Mouse (Mus musculus) layer of hippocampus, postnatal 14 days (tissue): ENCODE results near the gene Gm815. TPM values are rescaled to one million over a fixed set of nuclear protein-coding genes. Genes with fewer than 3 reads are reported as not detected.

Source experiments
- DNase-seq, 2 experiments: peaks; one replicate each; pipeline ENCODE4 v3.0.0; 2021 to 2022; ENCODE audit warnings: low spot score in 2 of 2, mixed read lengths in 1 of 2
- total RNA-seq, 2 experiments: library from RNA; stranded (reverse); gene quantifications; 2 replicates each; pipeline ENCODE4 v1.2.3; 2021

Gene Gm815
- total RNA-seq, 2 experiments from 2014 or later: not detected

DNA sequence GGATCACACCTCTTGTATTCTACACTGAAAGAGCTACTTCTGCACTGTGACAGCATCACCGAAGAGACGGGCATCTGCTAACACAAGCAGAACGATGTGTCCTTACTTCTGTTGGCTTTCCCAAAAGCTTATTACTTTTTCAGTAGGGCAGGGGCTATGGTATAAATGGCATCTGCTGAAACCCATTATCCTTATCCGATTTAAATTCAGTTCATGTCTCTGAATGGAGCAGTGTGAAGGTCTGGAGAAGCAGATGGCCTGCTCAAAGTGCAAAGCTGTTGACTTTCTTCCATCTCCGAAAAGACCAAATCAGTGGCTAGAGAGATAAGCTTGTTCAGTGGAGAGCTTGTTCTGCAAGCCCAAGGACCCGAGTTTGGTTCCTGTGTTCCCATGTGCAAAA, 10.1 kb upstream of the Gm815 start:
- peak in 1 of 2 experiments; percentile 24 for DNase-seq

DNA sequence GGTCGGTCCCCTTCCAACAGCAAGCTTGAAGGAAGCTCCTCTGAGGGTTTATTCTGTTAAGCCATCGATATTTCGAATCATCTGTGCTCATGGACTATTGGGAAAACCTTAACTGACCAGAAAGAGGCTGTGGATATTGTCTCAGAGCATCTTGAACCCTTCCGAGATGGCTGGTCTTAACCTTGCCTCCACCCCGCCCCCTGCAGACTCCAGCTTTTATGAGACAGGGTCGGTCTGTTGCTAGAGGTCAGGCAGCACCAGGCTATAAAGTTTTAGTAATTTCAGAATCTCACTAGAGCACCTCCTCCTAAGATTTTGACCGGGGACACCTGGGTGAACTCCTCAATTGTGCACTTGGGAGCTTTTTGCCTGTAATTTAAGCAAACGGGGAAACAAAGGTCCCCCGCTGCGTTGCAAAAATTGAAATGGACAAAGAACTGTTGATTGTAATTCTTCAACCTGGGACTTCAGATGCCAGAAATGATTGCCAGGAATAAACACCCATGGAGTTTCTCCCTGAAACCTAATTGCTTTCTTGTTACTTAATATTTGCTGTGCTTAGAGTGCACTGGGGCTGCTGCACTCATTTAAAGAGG, 8.4 kb upstream of the Gm815 start:
- no peak for DNase-seq

DNA sequence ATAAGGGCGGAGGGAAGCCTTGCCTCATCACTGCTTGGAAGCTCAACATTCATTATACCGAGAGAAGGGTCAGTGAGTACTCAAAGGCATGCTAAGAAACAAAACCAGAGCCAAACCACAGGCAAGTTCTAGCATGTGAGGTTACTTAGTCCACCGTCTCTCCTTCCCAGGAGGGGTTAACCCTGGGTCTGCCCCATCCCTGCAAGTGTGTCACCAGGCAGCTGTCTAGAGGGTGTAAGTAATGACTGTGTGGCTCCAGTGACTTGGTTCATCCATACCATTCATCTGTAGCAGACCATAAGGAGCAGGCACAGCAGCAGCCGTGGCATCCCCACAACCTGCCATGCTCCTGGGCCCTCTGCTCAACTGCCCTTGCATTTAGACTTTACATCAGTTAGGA, 5.8 kb upstream of the Gm815 start:
- DNase-seq: no peak

DNA sequence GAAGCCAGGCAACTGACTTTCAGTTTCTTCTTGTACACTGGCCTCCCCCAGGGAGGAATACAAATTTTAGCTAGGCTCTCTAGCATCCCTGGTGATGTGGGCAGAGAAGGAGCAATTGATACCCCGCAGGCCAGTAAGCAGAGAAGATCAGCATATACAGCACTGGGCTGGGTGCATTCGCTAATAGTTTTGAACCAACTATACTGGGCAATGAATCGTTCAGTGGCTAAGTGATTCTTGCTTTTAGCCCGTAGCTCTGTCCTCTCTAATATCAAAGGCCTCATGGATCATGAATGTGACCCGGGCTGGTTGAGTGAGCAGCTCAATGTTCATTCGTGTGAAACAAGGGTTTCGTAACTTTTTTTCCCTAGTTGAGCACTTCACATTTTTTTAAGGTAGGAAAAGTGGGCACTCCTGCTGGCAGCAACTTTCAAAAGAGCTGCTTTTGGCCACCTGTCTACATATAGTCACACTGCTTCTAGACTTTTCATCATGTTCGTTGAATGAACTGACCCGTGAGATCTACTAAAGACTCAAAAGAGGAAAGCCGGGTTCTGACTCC, 3.7 kb upstream of the Gm815 start:
- DNase-seq: no peak

DNA sequence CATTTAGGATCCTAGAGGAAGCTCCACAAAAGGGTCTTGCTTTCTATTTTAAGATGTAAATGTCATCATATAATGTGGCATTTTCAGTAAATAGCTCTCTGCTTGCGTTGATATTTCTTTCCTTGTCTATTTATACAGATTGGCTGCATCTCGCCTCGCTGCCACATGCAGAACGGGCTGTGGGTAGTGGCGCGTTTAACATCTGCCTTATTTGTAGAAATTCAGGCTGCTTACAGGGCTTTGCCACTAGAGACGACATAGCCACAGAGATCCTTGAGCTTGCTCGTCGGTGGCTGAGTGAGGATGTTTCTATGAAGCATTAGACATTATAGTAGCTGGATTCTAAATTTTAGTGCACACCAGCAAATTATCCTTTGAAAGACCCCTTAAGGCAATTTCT, 2.5 kb downstream of the Gm815 start:
- peak in 1 of 2 experiments; percentile 59 for DNase-seq

DNA sequence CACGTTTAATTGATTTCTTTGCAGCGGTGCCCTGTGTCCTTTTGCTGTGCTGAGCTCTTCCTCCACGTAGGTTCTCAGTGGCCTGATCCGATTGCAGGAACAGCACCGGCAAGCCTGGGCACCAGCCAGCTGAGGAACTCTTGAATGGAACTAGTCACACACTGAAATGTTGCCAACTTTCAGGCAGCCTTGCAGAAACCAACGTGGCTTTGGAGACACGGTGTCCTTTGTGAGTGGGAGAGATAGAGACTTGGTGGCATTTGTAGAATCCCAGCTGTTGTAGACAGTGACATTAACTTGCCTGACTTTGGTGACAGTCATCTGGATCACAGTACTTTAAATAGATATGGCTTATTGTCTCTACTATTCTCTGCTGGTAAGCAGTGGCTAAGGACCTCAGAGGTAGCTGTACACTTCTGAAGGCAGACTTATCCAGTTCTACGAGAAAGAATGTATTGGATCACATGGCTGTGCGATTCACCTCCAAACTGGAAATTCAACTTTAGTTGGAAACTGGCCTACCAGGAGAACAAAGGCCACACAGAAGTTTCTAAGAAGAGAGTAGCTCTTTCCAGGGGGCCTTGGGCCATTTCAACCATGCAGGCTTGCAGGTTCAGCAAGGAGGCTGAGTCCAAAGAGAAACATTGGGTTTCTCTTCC, 5.8 kb downstream of the Gm815 start:
- DNase-seq: no peak

DNA sequence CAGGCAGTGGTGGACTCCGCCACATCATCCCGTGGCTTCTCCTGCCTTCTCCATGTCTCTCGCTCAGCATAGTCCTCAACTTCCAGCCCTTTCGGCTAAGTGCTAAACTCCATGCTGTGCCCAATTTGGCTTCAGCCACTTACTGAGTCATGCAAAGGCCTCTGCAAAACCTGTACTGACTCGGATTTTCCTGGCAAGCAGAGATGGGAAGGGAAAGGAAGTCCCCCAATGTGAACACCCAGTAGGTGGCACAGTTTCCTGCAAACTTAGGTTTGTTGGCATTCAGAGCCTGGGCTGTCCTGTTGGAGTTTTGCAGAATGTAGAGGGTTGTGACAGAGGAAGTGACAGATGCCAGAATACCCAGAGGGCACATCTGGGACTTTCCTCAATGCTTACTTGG, 7.2 kb downstream of the Gm815 start:
- no peak for DNase-seq

DNA sequence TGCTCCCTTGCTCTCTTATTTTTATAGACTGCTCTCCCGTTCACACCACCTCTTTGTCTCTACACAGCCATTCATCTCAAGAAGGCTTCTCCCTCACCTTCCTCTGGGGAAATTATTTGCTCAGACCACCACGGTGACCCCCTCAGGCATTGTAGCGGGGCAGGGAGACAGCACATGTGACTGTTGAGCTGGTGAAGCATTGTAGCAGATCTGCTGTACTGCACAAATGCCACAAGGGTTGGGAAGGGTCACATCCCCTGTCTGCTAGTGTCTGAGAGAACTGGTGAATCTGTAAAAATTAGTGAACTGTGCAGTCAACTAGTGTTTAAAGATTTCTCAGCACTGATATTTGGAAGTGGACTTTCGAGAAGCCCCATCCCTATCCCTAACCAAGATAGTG, 16.5 kb downstream of the Gm815 start:
- DNase-seq: no peak

DNA sequence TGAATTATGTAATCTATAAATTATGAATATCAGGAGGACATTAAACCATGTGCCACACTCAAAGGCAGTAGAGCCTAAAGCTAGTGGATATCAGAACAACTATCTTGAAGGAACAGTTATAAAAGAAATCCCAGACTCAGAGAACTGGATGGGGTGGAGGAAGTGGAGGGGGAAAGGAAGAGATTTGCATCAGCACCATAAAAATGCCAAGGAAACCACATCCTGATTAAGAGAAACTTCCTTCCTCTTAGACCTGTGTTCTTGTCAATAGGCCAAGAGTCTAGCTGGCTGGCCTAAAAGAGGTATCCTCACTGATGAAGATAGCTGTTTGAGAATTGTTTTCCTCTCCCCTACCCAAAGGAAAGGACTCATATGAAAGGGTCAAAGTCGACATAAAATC, 28.6 kb downstream of the Gm815 start:
- no peak for DNase-seq

DNA sequence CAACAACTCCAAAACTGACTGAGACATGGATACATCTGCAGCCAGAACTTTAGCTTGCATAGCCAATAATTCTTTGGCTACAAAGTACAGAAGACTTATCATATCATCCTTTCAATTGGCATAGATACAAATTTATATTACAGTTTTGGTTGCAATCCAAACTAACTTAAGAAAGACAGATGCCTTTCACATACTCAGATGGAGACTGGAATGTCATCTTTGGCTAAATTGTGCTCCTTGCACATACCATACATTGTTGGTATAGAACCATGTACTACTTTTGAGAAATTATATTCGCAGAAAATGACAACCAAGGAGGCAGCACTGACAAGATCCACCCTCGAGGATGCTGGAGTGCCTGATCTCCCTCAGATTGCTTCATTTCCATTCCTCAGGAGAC, 35.1 kb downstream of the Gm815 start:
- DNase-seq: no peak

DNA sequence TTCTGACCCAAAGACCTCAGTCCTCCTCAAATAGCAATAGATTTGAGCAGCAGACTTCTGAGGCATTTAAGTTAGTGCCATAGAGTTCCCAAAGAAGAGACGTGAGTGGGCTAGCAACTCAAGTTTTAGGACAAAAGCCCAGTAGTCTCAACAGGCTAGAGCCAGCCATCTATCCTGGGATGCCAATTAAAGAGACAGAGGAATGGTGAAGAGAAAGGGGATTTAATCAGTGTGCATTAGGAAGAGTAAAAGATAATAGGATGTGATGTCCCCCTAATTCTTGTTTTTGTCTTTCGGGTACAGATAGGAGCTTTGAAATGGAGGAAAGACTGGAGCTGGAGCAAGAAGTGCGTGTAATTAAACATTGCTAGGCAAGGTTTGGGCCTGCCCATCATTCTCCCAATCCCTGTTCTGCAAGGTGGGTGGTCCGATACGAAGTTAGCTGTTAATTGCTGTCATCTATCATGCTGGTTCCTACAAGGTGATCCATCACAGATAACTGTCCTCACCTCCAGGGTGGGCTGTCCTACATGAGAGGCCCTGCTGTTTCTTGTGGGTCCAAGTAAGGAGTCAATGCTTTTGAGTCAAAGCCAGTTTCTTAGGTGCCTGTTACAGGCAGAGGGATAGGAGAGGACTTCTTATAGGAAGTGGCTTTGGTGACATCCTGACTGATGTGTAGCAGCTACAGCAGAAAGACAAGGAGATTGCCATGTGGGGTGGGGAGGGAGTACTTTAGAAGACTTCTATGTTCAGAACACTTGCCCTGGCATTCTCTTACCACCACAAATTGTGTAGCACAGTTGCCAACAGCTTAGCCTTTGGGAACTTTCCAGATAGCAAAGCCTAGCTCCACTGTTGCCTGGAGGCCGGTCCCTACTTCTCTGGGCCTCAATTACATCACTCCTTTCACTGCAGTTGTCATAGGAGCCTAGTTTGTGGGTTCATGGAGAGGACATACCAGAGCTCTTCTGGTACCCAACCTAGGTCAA, 44.9 kb downstream of the Gm815 start:
- peak in 1 of 2 experiments; percentile 49 for DNase-seq

DNA sequence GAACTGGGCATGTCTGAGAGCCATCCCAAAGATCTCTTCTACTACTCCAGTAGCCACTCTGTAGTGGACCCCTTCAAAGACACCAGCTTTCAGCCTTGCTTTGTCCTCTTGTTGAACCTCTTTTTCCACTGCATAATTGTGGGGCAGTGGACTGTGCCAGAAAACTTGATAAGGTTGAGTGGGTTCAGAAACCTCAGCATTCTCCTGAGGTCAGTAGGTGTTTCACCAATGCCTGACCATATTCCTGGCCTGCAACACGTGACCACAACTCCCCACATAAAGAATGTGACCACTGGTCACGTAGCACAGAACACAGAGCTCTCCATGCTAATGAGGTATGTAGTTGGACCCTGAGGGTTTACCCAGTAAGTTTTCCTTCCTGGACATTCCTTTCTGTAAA, 48.5 kb downstream of the Gm815 start:
- DNase-seq: no peak
